Mouse (Mus musculus) adrenal gland, postnatal 10 days (tissue): Measurements from ENCODE around the gene Olfr54. TPM values are rescaled to one million over a fixed set of nuclear protein-coding genes. Genes with fewer than 3 reads are reported as not detected.

Source experiments
- total RNA-seq, 2 experiments: library from RNA; stranded (reverse); gene quantifications; 2 replicates each; pipeline ENCODE4 v1.2.3; 2021

Gene Olfr54
- total RNA-seq, 2 experiments from 2014 or later: 0.09 to 0.33 TPM

Other genes with a start within 250 kb of the Olfr54 start
- gene Zfp354c, start 186.5 kb upstream of the Olfr54 start, total RNA-seq: 1 to 10 TPM; 8.2 to 9.5 TPM
- 1 to 10 TPM in 1 of 2 experiments, under 1 TPM in 1; 0.57 to 1.5 TPM for gene Zfp879, start 172.7 kb upstream of the Olfr54 start, total RNA-seq
- under 1 TPM; 0.21 to 0.24 TPM for gene Grm6, start 163.6 kb upstream of the Olfr54 start, total RNA-seq
- 1 to 10 TPM; 2.2 to 4.8 TPM for gene Zfp454, start 126.6 kb upstream of the Olfr54 start, total RNA-seq
- 1 to 10 TPM; 4.9 to 7.0 TPM for gene Zfp2, start 98.1 kb upstream of the Olfr54 start, total RNA-seq
- gene Zfp354b, start 82.6 kb upstream of the Olfr54 start, total RNA-seq: 1 to 10 TPM; 1.4 to 2.6 TPM
- not detected for gene 4933414I15Rik, start 70.5 kb upstream of the Olfr54 start, total RNA-seq
- gene Prop1, start 60.5 kb upstream of the Olfr54 start, total RNA-seq: not detected
- not detected for gene Olfr1378, start 47.7 kb upstream of the Olfr54 start, total RNA-seq
- not detected for gene Olfr1377, start 32.3 kb upstream of the Olfr54 start, total RNA-seq
- gene Olfr51, start 10.6 kb upstream of the Olfr54 start, total RNA-seq: not detected
- gene Olfr1375, start 33.9 kb downstream of the Olfr54 start, total RNA-seq: not detected
- 1 to 10 TPM; 4.5 to 5.8 TPM for gene Zfp354a, start 45.0 kb downstream of the Olfr54 start, total RNA-seq
- gene Gm12569, start 206.2 kb downstream of the Olfr54 start, total RNA-seq: not detected
- gene Clk4, start 247.5 kb downstream of the Olfr54 start, total RNA-seq: 10 to 100 TPM; 61.2 to 87.1 TPM
- gene BC049762, start 248.8 kb downstream of the Olfr54 start, total RNA-seq: under 1 TPM; 0.63 to 0.82 TPM